Mouse (Mus musculus) frontal cortex, postnatal 36 days (tissue): Measurements from ENCODE around the gene Dpf1.

Experiments
- DNase-seq, 2 experiments: peaks; one replicate each; pipeline ENCODE4 v3.0.0; 2022; ENCODE audit warnings: low spot score in 2 of 2

Gene Dpf1

GRCm38 (mm10) chr7:29338984-29339679 lies 35.4 kb downstream of the Dpf1 start:
- DNase-seq = no peak

DNA sequence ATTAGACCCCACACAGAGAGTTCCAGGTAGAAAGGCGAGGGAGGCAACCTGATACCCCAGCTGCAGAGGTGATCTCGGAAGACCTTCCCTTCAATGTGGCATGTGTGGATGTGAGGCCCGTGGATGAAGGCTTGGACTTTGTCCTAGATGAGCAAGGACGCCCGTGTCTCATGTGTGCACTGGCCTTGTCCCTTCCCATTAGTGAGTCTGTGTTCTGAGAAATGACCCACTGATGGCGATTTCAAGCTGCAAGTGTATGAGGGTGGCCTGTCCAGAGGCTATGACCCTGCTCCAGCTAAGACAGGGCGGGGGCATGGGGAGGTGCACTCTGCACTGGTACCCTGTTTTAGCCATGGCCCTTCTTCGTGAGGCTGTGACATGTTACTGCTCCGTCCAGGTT lies 36.5 kb downstream of the Dpf1 start:
- no peak for DNase-seq

DNA sequence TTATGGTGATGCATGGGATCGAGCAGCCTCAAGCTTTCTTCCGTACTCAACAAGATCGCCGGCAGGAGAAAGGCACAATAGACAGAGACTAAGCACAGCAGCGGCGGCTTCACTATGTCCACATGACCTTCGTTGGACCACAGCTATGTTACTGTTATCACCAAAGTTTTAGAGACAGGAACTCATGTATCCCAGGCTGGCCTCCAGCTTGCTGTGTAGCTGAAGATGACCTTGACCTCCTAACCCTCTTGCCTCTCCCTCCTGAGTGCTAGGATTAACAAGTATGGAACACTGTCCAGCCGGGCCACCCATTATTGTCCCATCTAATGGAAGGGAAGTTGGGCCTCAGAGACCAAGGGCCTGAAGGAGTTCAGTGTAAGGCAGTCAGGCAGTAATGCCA lies 37.1 kb downstream of the Dpf1 start:
- no peak for DNase-seq

DNA sequence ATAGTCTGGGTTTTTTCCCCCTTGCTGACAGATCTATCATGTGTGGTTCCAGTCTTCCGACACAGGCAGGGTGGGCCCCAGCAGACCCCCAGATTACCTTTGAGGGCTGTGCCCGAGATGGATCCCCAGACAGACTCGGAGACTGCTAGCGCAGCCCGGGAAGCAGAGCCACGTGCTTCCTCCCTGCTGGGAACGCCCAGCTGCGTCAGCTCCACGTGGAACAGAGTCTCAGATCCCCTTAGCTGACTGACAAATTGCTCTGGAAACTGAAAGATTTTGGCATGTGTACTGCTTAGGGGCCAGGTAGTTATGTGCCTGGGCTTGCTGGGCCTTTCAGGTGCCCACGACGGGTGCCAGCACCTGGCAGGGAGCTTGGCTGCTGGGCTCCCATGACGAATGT lies 38.0 kb downstream of the Dpf1 start:
- peak; percentile 40 to 49 for DNase-seq

DNA sequence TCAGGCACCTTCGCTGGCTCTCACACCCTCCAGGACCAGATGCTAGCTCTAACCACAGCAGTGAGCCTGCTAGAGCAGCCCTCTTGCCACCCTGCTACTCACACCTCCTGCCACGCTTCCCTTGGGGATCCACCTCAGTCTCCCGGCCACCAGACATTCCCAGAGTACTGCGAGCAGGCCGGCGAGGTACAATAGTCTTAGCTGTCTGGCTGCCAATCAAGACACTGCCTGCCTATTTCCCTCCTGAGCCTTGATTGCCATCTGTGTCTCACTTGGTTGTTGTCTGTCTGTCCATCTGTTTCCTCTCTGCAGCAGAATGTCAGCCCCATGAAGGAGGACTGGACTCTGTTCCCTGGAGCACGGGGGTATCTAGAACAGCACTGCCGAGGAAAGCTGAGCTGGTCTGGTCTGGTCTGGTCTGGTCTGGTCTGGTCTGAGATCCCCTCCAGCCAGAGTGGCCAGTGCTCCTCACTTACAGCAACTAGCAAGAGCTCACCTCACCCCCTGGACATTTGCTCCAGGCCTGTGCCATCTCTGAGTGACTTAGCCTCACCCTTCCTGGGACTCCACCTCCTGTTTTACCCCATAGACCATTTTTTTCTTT lies 38.8 kb downstream of the Dpf1 start:
- DNase-seq = no peak

DNA sequence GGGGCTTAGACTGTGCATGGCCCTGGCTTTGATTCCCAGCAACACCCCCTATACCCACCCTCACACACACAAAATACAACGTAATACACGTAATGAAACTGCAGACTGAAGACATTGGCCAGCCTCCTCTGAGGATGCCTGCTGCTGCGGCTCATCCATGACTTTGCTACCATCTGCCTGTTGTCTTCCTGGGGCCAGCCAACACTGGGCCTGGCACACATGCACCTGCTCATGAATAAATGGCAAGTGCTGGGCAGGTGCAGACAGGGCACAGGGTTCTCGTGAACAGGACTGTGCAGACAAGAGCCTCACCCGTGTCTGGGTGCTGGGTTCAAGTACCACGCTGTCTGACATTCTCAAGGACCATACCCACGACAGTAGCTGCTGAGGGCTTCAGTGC lies 40.0 kb downstream of the Dpf1 start:
- no peak for DNase-seq

GRCm38 (mm10) chr7:29345534-29345933 lies 41.8 kb downstream of the Dpf1 start:
- DNase-seq = no peak

- DNase-seq = no peak
Observed at GRCm38 (mm10) chr7:29346212-29346611, 42.5 kb downstream of the Dpf1 start.

DNA sequence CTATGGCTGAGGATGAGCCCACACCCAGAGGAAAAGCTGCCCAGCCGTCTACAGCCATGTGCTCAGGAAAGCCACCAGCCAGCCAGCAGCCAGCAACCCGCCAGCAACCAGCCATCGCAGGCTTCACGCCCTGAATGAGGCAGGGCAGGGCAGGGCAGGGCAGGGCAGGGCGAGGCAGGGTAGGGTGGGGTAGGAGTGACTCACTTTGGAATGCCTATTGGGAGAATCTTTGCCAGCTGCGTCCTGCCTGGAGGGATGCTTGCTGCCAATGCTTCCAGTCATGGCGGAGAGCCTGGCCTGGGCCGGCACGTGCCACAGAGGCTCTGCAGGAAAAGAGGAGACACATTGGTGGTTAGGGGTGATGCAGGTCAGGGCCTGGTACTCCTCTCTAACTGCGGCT lies 46.7 kb downstream of the Dpf1 start:
- no peak for DNase-seq

GRCm38 (mm10) chr7:29352246-29352645 lies 48.5 kb downstream of the Dpf1 start:
- DNase-seq = no peak

- DNase-seq = peak in 1 of 2 experiments; percentile 55
Observed at GRCm38 (mm10) chr7:29354161-29354560, 50.4 kb downstream of the Dpf1 start.

- DNase-seq = no peak
Observed at GRCm38 (mm10) chr7:29355406-29355805, 51.7 kb downstream of the Dpf1 start.

DNA sequence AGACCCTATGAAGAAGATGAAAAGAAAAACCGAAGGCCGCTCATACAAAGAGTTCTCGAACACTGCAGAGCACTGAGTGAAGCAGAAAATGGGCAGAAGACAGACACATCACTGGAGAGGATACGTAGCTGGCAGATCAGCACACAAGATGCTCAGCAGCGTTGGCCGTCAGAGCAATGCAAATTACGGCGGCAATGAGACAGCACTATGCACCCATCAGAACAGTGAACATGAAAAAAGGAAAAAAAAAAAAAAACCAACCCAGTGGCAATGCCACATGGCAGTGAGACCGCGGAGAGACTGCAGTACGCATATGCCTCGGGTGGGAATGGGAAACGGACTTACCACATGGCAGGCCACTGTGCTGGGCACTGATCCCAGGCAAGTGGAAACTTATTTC lies 57.7 kb downstream of the Dpf1 start:
- DNase-seq = no peak

GRCm38 (mm10) chr7:29364052-29364451 lies 60.3 kb downstream of the Dpf1 start:
- DNase-seq = peak in 1 of 2 experiments; percentile 76

GRCm38 (mm10) chr7:29367166-29368003 lies 63.6 kb downstream of the Dpf1 start:
- DNase-seq = peak in 1 of 2 experiments; percentile 66
